Mouse (Mus musculus): ENCODE data around the gene S100a13.

GRCm38 (mm10) chr3:90495850-90496525, 18.2 kb upstream of the S100a13 start:
- TF ChIP-seq CTCF (IDR thresholded peaks at IDR 0.05; ENCODE audit: low read depth, low read length) (no peak), POLR2A (IDR thresholded peaks at IDR 0.05; ENCODE audit: borderline replicate concordance, low read depth, low read length) (no peak)
